Mouse (Mus musculus) stomach, postnatal 0 days (tissue): Measurements from ENCODE around the gene Eif2b2.

Source experiments
- CTCF ChIP-seq: IDR thresholded peaks from 2 replicates; pipeline ENCODE4 v1.5.1; 2016; ENCODE audit warnings: antibody characterized with exemption, low read depth, mild to moderate bottlenecking, moderate library complexity
- EP300 ChIP-seq: optimal IDR thresholded peaks from 2 replicates; pipeline ENCODE3; 2016; ENCODE audit warnings: antibody characterized with exemption

GRCm38 (mm10) chr12:85196191-85196590, 23.1 kb upstream of the Eif2b2 start:
- TF ChIP-seq CTCF (no peak), EP300 (no peak)
